Mouse (Mus musculus): ENCODE results near the gene Hist1h4i. TPM values are rescaled to one million over a fixed set of nuclear protein-coding genes. Genes with fewer than 3 reads are reported as not detected.
"Not testable (repeated sequence)": the region's sequence is repeated elsewhere in the genome, so short reads cannot be mapped to it uniquely, and the experiment has no call there.

Gene Hist1h4i
- total and polyA plus RNA-seq, 3 experiments: 12.6 to 284 (median 52.2) TPM

GRCm38 (mm10) chr13:22039364-22039763 lies 1.8 kb downstream of the Hist1h4i start:
- no peaks in the 10 kb centered on the region for H3K27me3 ChIP-seq (ENCODE audit: insufficient read depth, low read length)
- ATAC-seq (ENCODE audit: extremely low read depth, insufficient number of reproducible peaks, low FRiP score, poor library complexity, severe bottlenecking) (no peak), DNase-seq (ENCODE audit: low spot score) (no peak)
- H3K4me1 ChIP-seq (ENCODE audit: insufficient read depth, low read depth, low read length): peaks cover 23% of the 10 kb centered on the region
- no peak for TF ChIP-seq GATA1 (IDR thresholded peaks at IDR 0.05; ENCODE audit: borderline replicate concordance, low read length)
- no peaks in the 10 kb centered on the region for H3K36me3 ChIP-seq (replicated peaks)
- H3K4me3 ChIP-seq (ENCODE audit: low read depth, low read length): no peak overlapping the region; the same call in 1 of the 2 replicates
- no peaks in the 10 kb centered on the region for H3K9me3 ChIP-seq (replicated peaks)

- no peak for ATAC-seq (ENCODE audit: extremely low read depth, insufficient number of reproducible peaks, low FRiP score, poor library complexity, severe bottlenecking)
These were observed 3.7 kb downstream of the Hist1h4i start for GRCm38 (mm10) chr13:22037415-22037814.

GRCm38 (mm10) chr13:22036986-22037385 lies 4.2 kb downstream of the Hist1h4i start:
- DNase-seq (ENCODE audit: low spot score) (no peak), ATAC-seq (ENCODE audit: extremely low read depth, insufficient number of reproducible peaks, low FRiP score, poor library complexity, severe bottlenecking) (no peak)
- H3K4me1 ChIP-seq (ENCODE audit: insufficient read depth, low read depth, low read length): peaks cover 36% of the 10 kb centered on the region
- no peaks in the 10 kb centered on the region for H3K36me3 ChIP-seq (replicated peaks)
- TF ChIP-seq TAL1 (conservative IDR thresholded peaks at IDR 0.05; ENCODE audit: low read depth, low read length) (no peak), GATA2 (IDR thresholded peaks at IDR 0.05; ENCODE audit: borderline replicate concordance, low read depth, low read length) (no peak), POLR2AphosphoS5 (IDR thresholded peaks at IDR 0.05; ENCODE audit: insufficient replicate concordance, low read depth, low read length) (no peak), GATA1 (IDR thresholded peaks at IDR 0.05; ENCODE audit: borderline replicate concordance, low read length) (no peak), CTCF (IDR thresholded peaks at IDR 0.05; ENCODE audit: low read depth, low read length) (no peak)
- no peak overlapping the region; the same call in 1 of the 2 replicates for H3K4me3 ChIP-seq (ENCODE audit: low read depth, low read length)
- H3K27me3 ChIP-seq (ENCODE audit: insufficient read depth, low read length): no peaks in the 10 kb centered on the region
- no peaks in the 10 kb centered on the region for H3K9me3 ChIP-seq (replicated peaks)

More at GRCm38 (mm10) chr13:22037415-22037814, 3.7 kb downstream of the Hist1h4i start:
- Histone ChIP-seq H3K4me3 (ENCODE audit: low read depth, low read length) (no peak overlapping the region; the same call in 1 of the 2 replicates), H3K36me3 (replicated peaks) (no peaks in the 10 kb centered on the region), H3K27me3 (ENCODE audit: insufficient read depth, low read length) (no peaks in the 10 kb centered on the region), H3K4me1 (ENCODE audit: insufficient read depth, low read depth, low read length) (peaks cover 36% of the 10 kb centered on the region), H3K9me3 (replicated peaks) (no peaks in the 10 kb centered on the region)
- TF ChIP-seq GATA2 (IDR thresholded peaks at IDR 0.05; ENCODE audit: borderline replicate concordance, low read depth, low read length) (no peak), TAL1 (conservative IDR thresholded peaks at IDR 0.05; ENCODE audit: low read depth, low read length) (no peak), GATA1 (IDR thresholded peaks at IDR 0.05; ENCODE audit: borderline replicate concordance, low read length) (no peak), CTCF (IDR thresholded peaks at IDR 0.05; ENCODE audit: low read depth, low read length) (no peak), POLR2AphosphoS5 (IDR thresholded peaks at IDR 0.05; ENCODE audit: insufficient replicate concordance, low read depth, low read length) (0 out of 2 replicates have a peak, but pooled peaks have one; percentile 75)
- DNase-seq (ENCODE audit: low spot score): no peak

GRCm38 (mm10) chr13:22036149-22036956 lies 4.8 kb downstream of the Hist1h4i start:
- Histone ChIP-seq H3K4me1 (ENCODE audit: insufficient read depth, low read depth, low read length) (peaks cover 36% of the 10 kb centered on the region), H3K36me3 (replicated peaks) (no peaks in the 10 kb centered on the region), H3K27me3 (ENCODE audit: insufficient read depth, low read length) (no peaks in the 10 kb centered on the region), H3K9me3 (replicated peaks) (no peaks in the 10 kb centered on the region), H3K4me3 (ENCODE audit: low read depth, low read length) (peak overlapping the region; percentile 55; the same call in 1 of the 2 replicates)
- TF ChIP-seq CTCF (IDR thresholded peaks at IDR 0.05; ENCODE audit: low read depth, low read length): no peak
- TF ChIP-seq POLR2AphosphoS5 (IDR thresholded peaks at IDR 0.05; ENCODE audit: insufficient replicate concordance, low read depth, low read length): peak; percentile 96
- no peak for TF ChIP-seq GATA2 (IDR thresholded peaks at IDR 0.05; ENCODE audit: borderline replicate concordance, low read depth, low read length)
- no peak for DNase-seq (ENCODE audit: low spot score)
- ATAC-seq (ENCODE audit: extremely low read depth, insufficient number of reproducible peaks, low FRiP score, poor library complexity, severe bottlenecking): no peak

- H3K36me3 ChIP-seq (replicated peaks); H3K27me3 ChIP-seq (ENCODE audit: insufficient read depth, low read length); H3K9me3 ChIP-seq (replicated peaks): not testable (repeated sequence)
- DNase-seq (ENCODE audit: low spot score): peak; percentile 99
- Histone ChIP-seq H3K4me3 (ENCODE audit: low read depth, low read length) (peak within 1 kb of the TSS; percentile 66; the same call in 1 of the 2 replicates), H3K4me1 (ENCODE audit: insufficient read depth, low read depth, low read length) (peaks cover 41% of the 10 kb centered on the region)
- ATAC-seq (ENCODE audit: extremely low read depth, insufficient number of reproducible peaks, low FRiP score, poor library complexity, severe bottlenecking): peak; percentile 87
These were observed 5.7 kb downstream of the Hist1h4i start, which contains the start of the genes Hist1h2ah and Hist1h2bk for GRCm38 (mm10) chr13:22035267-22036148. TSS of gene Hist1h2ah (minus strand) at chr13:22035568. TSS of gene Hist1h2bk (plus strand) at chr13:22035870.

GRCm38 (mm10) chr13:22034443-22035266 lies 6.5 kb downstream of the Hist1h4i start:
- ATAC-seq (ENCODE audit: extremely low read depth, insufficient number of reproducible peaks, low FRiP score, poor library complexity, severe bottlenecking) (no peak), DNase-seq (ENCODE audit: low spot score) (no peak)
- Histone ChIP-seq H3K27me3 (ENCODE audit: insufficient read depth, low read length) (no peaks in the 10 kb centered on the region), H3K36me3 (replicated peaks) (no peaks in the 10 kb centered on the region), H3K9me3 (replicated peaks) (no peaks in the 10 kb centered on the region), H3K4me1 (ENCODE audit: insufficient read depth, low read depth, low read length) (peaks cover 40% of the 10 kb centered on the region), H3K4me3 (ENCODE audit: low read depth, low read length) (peak overlapping the region; percentile 66; the same call in 1 of the 2 replicates)
- TF ChIP-seq GATA1 (IDR thresholded peaks at IDR 0.05; ENCODE audit: borderline replicate concordance, low read length) (no peak), TAL1 (conservative IDR thresholded peaks at IDR 0.05; ENCODE audit: low read depth, low read length) (no peak), POLR2AphosphoS5 (IDR thresholded peaks at IDR 0.05; ENCODE audit: insufficient replicate concordance, low read depth, low read length) (peak; percentile 89; the same call in 1 of the 2 replicates)

Data from G1E (cell line).